Mouse (Mus musculus): ENCODE results near the gene Rhcg.

Gene Rhcg

DNA sequence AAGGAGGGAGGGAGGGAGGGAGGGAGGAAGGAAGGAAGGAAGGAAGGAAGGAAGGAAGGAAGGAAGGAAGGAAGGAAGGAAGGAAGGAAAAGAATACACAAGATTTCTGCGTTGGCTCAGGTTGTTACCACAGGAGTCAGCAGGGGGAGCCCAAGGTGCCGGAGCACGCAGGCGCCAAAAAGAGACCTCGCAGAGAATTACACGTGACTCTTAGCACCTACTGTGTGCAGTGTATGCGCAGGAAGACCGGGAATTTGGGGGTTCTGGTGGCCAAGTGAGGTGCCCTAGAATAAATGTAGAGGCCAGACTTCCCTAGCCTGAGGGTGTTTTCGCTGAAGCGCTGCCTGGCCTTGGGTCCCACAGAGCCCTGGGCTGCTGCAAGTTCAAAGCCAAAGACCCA, 64.8 kb downstream of the Rhcg start:
- no peak for DNase-seq (ENCODE audit: low spot score in 2 of 2)

DNA sequence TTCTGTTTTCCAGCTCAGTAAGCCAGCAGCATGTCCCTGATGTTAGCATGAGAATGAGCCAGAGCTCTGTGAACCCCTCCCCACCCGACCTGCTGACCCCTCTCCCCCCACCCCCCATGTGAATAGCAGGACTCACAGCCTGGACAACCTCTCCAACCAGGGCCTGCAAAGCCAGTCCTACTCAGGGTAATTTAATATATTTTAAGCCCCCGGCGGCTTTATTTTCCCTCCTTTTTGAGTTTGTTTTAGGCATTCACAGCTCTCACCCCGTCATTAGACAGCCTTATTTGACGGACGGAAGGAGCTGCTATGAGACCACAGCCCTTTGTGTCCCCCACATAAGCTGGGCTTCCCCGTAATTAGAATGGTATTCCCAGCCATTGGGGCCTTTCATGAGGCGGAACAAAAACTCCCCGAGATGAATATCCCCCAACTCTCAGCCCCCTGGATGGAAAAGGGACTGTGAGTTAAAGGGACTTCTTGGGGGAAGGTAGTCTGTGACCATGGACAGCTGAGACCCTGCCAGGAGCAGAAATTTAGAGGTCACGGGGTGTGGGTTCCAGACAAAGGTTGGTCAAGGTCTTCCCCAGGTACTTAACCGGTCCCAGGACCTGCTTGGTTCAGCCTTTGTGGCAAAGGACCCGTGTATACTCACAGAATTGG, 68.4 kb downstream of the Rhcg start:
- DNase-seq (ENCODE audit: low spot score in 2 of 2), result no peak

DNA sequence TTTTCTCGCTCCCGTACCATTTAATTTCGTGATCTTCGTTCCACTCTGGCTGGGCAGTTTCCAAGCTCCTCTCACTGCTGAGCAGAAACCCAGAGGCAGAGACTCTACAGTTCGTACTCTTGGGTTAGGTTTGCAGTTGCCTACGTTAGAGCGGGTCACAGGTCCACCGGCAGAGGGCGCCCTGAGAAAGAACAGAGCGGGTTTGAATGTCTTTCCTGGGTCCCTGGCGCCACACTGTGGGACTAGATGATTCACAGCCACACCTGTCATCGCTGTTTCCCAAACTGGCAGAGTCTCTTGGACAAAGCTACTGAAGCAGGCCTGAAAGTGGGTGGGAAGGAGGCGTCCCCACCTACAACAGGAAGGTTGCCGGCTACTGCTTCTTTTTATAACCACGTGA, 70.4 kb downstream of the Rhcg start:
- DNase-seq (ENCODE audit: low spot score in 2 of 2), result peak; percentile 12 to 40

DNA sequence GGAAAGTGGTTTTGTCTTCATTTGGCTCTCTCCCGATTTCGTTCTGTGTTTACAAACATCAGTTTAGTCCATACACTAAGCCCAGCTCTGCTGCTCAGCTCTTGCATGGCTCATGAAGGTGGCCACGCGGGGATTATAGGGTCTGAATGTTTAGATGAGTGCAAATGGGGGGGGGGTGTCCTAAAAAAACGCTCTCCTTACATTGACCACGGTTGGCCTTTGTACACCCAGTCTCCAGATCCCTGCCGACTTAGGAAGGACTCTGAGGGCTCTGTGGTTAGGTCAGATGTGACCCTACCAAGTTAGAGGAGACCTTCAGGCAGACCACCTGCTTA, 72.4 kb downstream of the Rhcg start:
- DNase-seq (ENCODE audit: low spot score in 2 of 2), result no peak

DNA sequence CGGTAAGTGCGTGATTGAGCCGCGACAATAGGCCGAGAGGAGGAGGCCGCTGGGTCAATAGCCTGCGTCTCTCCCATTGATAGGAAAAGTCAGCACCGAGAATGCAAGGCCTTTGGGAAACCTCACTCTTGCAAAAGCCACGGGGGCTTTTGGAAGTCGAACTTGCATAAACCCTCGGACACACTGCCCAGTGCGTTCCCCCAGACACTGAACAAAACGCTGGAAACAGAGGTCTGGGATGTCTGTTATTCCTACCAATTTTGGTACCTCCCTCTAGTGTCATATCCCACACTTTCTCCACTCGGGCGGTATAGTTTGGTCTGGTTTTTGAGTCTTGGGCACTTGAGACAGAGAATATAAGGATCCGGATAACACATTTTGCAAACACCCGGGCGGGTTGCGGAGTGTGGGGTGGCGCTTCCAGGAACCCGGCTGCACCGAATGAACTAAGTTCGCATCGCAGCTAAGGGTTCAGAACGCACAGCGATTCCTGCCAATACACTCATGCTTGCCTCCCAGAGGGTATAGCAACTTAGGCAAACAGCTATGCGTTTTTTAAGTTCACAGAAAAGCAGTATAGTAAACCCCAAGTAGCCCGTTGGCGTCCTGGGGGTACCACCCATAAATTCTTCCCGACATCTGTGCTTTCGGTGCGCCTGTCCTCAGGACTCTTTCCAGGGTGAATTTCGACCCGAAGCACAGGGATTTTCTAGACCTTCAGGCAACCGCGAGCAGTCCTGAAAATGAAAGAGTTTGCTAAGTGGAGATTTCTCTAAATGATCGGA, 73.0 kb downstream of the Rhcg start:
- no peak for DNase-seq (ENCODE audit: low spot score in 2 of 2)

Data from natural killer cell, adult 2 months (primary cell).